Mouse (Mus musculus): ENCODE measurements at regions not wholly inside any gene's neighbourhood (a gene's known extent, or its start where the extent isn't known, plus 50 kb on each side); places are given as distances from the start of the nearest gene placed in this dataset.

DNA sequence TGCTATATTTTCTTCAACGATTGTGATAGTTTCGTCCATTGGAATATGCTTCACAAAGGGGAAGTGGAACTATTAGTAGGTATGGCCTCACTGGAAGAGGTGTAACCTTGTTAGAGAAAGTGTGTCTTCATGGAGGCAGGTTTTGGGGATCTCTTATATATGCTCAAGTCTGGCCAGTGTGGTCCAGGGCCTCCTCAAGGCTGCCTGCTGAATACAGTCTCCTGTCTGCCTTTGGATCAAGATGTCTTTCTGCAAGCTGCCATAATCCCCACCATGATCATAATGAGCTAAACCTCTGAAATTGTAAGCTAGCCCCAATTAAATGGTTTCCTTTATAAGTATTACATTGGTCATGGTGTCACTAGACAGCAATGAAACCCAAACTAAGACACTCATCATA, 384.3 kb downstream of the Btbd3 start:
- 89% methylated on average over 2 of the region's 2 CpGs for WGBS
- no peaks in the 10 kb centered on the region for H3K36me3 ChIP-seq (ENCODE audit: control insufficient read depth, insufficient read depth, low read length)
- ATAC-seq (ENCODE audit: insufficient read depth, low FRiP score, low TSS enrichment) = no peak

GRCm38 (mm10) chr2:138641335-138641734, 385.0 kb downstream of the Btbd3 start:
- no peaks in the 10 kb centered on the region for H3K36me3 ChIP-seq (ENCODE audit: control insufficient read depth, insufficient read depth, low read length)
- DNase-seq (ENCODE audit: low spot score) (no peak), ATAC-seq (ENCODE audit: insufficient read depth, low FRiP score, low TSS enrichment) (no peak)
- no peaks in the 10 kb centered on the region for H3K9me3 ChIP-seq (ENCODE audit: control insufficient read depth, low read length)
- H3K4me2 ChIP-seq (ENCODE audit: low read depth) = no peak overlapping the region
- 94% methylated on average over 1 of the region's 1 CpGs for WGBS
- H3K4me3 ChIP-seq (ENCODE audit: low read depth, low read length) = no peak overlapping the region
- H3K9ac ChIP-seq (ENCODE audit: low read length) = no peak overlapping the region
- H3K4me1 ChIP-seq (ENCODE audit: control insufficient read depth, insufficient read depth, low read length) = no peaks in the 10 kb centered on the region
- H3K27ac ChIP-seq (ENCODE audit: low read depth, low read length) = no peak overlapping the region
- H3K27me3 ChIP-seq (ENCODE audit: control insufficient read depth, insufficient read depth, low read length) = no peaks in the 10 kb centered on the region

More for the DNA sequence above, 384.3 kb downstream of the Btbd3 start:
- H3K9me3 ChIP-seq (ENCODE audit: control insufficient read depth, low read length) = no peaks in the 10 kb centered on the region
- H3K4me3 ChIP-seq (ENCODE audit: low read depth, low read length) = no peak overlapping the region
- no peak overlapping the region for H3K27ac ChIP-seq (ENCODE audit: low read depth, low read length)
- DNase-seq (ENCODE audit: low spot score) = no peak
- no peak overlapping the region for H3K4me2 ChIP-seq (ENCODE audit: low read depth)
- H3K27me3 ChIP-seq (ENCODE audit: control insufficient read depth, insufficient read depth, low read length) = no peaks in the 10 kb centered on the region
- H3K9ac ChIP-seq (ENCODE audit: low read length) = no peak overlapping the region
- no peaks in the 10 kb centered on the region for H3K4me1 ChIP-seq (ENCODE audit: control insufficient read depth, insufficient read depth, low read length)

DNA sequence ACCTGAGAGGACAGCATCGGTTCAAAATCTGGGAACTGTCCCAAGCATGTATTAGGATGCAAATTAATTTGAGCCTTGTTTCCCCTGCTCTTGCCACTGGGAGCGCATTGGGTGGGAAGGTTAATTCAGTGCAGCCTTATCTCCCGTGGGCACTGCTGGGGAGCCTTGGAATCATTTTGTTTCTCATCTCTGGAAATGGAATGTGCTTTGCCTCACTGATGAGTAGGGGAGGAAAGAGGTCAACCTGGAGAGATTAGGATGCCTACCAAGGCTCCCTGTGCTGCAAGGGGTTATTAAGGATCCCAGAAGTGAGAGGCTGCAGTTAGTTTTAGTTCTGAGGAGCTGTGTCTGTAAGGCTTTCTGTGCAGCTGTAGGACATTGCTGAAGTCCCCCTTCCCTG, 392.3 kb downstream of the Btbd3 start:
- no peak overlapping the region for H3K9ac ChIP-seq (ENCODE audit: low read length)
- 75% methylated on average over 3 of the region's 3 CpGs for WGBS
- H3K27me3 ChIP-seq (ENCODE audit: control insufficient read depth, insufficient read depth, low read length) = no peaks in the 10 kb centered on the region
- ATAC-seq (ENCODE audit: insufficient read depth, low FRiP score, low TSS enrichment) = no peak
- no peak overlapping the region for H3K4me2 ChIP-seq (ENCODE audit: low read depth)
- no peaks in the 10 kb centered on the region for H3K36me3 ChIP-seq (ENCODE audit: control insufficient read depth, insufficient read depth, low read length)
- DNase-seq (ENCODE audit: low spot score) = no peak
- no peaks in the 10 kb centered on the region for H3K9me3 ChIP-seq (ENCODE audit: control insufficient read depth, low read length)
- H3K4me1 ChIP-seq (ENCODE audit: control insufficient read depth, insufficient read depth, low read length) = no peaks in the 10 kb centered on the region
- H3K4me3 ChIP-seq (ENCODE audit: low read depth, low read length) = no peak overlapping the region
- no peak overlapping the region for H3K27ac ChIP-seq (ENCODE audit: low read depth, low read length)

- H3K9me3 ChIP-seq (ENCODE audit: control insufficient read depth, low read length) = no peaks in the 10 kb centered on the region
- H3K27me3 ChIP-seq (ENCODE audit: control insufficient read depth, insufficient read depth, low read length) = no peaks in the 10 kb centered on the region
- H3K9ac ChIP-seq (ENCODE audit: low read length) = no peak overlapping the region
- DNase-seq (ENCODE audit: low spot score) = no peak
- H3K4me3 ChIP-seq (ENCODE audit: low read depth, low read length) = no peak overlapping the region
- ATAC-seq (ENCODE audit: insufficient read depth, low FRiP score, low TSS enrichment) = no peak
- no peaks in the 10 kb centered on the region for H3K4me1 ChIP-seq (ENCODE audit: control insufficient read depth, insufficient read depth, low read length)
- H3K27ac ChIP-seq (ENCODE audit: low read depth, low read length) = no peak overlapping the region
- no peaks in the 10 kb centered on the region for H3K36me3 ChIP-seq (ENCODE audit: control insufficient read depth, insufficient read depth, low read length)
- no peak overlapping the region for H3K4me2 ChIP-seq (ENCODE audit: low read depth)
These were observed 403.0 kb downstream of the Btbd3 start for GRCm38 (mm10) chr2:138659376-138659775.

GRCm38 (mm10) chr2:138670307-138670706, 413.9 kb downstream of the Btbd3 start:
- Histone ChIP-seq H3K27ac (ENCODE audit: low read depth, low read length) (no peak overlapping the region), H3K4me2 (ENCODE audit: low read depth) (no peak overlapping the region), H3K9me3 (ENCODE audit: control insufficient read depth, low read length) (no peaks in the 10 kb centered on the region), H3K9ac (ENCODE audit: low read length) (no peak overlapping the region), H3K4me3 (ENCODE audit: low read depth, low read length) (no peak overlapping the region), H3K27me3 (ENCODE audit: control insufficient read depth, insufficient read depth, low read length) (no peaks in the 10 kb centered on the region), H3K4me1 (ENCODE audit: control insufficient read depth, insufficient read depth, low read length) (no peaks in the 10 kb centered on the region), H3K36me3 (ENCODE audit: control insufficient read depth, insufficient read depth, low read length) (no peaks in the 10 kb centered on the region)
- ATAC-seq (ENCODE audit: insufficient read depth, low FRiP score, low TSS enrichment) = no peak
- DNase-seq (ENCODE audit: low spot score) = no peak

DNA sequence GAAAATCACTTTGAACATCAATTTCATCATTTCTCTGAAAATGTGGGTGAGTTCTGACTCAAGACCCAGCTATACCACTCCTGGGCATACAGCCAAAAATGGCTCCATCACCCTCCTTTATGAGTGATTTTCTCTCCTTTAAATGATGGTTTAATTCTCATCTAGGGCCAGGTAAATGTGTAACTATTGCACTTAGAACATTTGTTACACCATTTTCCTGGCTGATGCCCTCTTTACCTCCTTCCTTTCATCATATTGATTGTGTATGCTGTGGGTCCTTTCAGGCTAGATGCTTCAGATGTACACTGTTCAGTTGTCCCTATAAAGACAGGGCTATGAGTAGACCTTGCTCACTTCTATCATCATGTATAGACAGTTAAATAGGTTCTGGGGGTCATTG, 418.4 kb downstream of the Btbd3 start:
- Histone ChIP-seq H3K4me2 (ENCODE audit: low read depth) (no peak overlapping the region), H3K36me3 (ENCODE audit: control insufficient read depth, insufficient read depth, low read length) (no peaks in the 10 kb centered on the region), H3K27ac (ENCODE audit: low read depth, low read length) (no peak overlapping the region), H3K27me3 (ENCODE audit: control insufficient read depth, insufficient read depth, low read length) (no peaks in the 10 kb centered on the region), H3K9ac (ENCODE audit: low read length) (no peak overlapping the region), H3K4me3 (ENCODE audit: low read depth, low read length) (no peak overlapping the region), H3K9me3 (ENCODE audit: control insufficient read depth, low read length) (no peaks in the 10 kb centered on the region), H3K4me1 (ENCODE audit: control insufficient read depth, insufficient read depth, low read length) (no peaks in the 10 kb centered on the region)
- ATAC-seq (ENCODE audit: insufficient read depth, low FRiP score, low TSS enrichment) (no peak), DNase-seq (ENCODE audit: low spot score) (no peak)

DNA sequence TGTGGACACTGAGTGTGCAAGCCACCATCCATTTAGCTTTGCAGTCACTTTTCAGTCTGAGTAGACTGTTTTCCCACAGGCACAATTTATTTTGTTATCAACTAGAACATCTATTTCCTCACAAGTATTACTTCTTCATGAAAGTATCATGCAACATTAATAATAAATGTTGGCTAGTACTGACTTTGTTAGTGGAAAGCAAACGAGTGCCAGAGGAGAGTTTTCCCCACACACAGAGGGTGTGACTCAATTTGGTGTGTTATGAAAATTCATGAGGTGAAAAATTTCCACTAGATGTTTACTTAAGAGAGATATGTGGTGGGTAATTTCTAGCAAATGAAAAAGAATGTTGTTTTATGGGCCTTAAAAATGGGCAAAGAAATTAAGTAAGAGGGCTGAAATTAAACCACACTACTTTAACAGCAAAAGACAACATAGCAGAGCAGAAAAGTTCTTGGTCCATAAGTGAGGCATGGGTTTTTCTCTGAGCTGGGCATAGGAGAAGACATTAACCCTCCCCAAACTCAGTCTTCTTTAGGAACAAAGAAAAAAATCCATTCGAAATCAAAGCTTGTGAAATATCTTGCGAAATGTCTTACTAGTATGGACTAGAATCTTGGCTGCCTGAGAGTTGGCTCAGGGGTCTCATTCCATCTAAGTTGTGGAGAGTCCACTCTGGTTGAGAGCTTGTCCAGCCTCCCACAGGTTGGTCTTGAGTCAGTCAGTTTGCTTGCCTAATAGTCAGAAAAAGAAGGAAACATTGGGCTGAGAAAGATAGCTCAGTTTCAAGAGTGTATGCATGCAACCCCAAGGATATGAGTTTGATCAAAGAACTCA, 419.1 kb downstream of the Btbd3 start:
- H3K9ac ChIP-seq (ENCODE audit: low read length) = no peak overlapping the region
- no peaks in the 10 kb centered on the region for H3K36me3 ChIP-seq (ENCODE audit: control insufficient read depth, insufficient read depth, low read length)
- no peaks in the 10 kb centered on the region for H3K4me1 ChIP-seq (ENCODE audit: control insufficient read depth, insufficient read depth, low read length)
- 78% methylated on average over 3 of the region's 3 CpGs for WGBS
- ATAC-seq (ENCODE audit: insufficient read depth, low FRiP score, low TSS enrichment) = no peak
- no peaks in the 10 kb centered on the region for H3K27me3 ChIP-seq (ENCODE audit: control insufficient read depth, insufficient read depth, low read length)
- no peak overlapping the region for H3K27ac ChIP-seq (ENCODE audit: low read depth, low read length)
- H3K4me2 ChIP-seq (ENCODE audit: low read depth) = no peak overlapping the region
- DNase-seq (ENCODE audit: low spot score) = no peak
- no peaks in the 10 kb centered on the region for H3K9me3 ChIP-seq (ENCODE audit: control insufficient read depth, low read length)
- H3K4me3 ChIP-seq (ENCODE audit: low read depth, low read length) = no peak overlapping the region

GRCm38 (mm10) chr2:138688140-138688871, 431.9 kb downstream of the Btbd3 start:
- DNase-seq (ENCODE audit: low spot score) = no peak
- Histone ChIP-seq H3K4me2 (ENCODE audit: low read depth) (no peak overlapping the region), H3K27me3 (ENCODE audit: control insufficient read depth, insufficient read depth, low read length) (no peaks in the 10 kb centered on the region), H3K27ac (ENCODE audit: low read depth, low read length) (no peak overlapping the region), H3K4me1 (ENCODE audit: control insufficient read depth, insufficient read depth, low read length) (no peaks in the 10 kb centered on the region), H3K4me3 (ENCODE audit: low read depth, low read length) (no peak overlapping the region), H3K9ac (ENCODE audit: low read length) (no peak overlapping the region), H3K9me3 (ENCODE audit: control insufficient read depth, low read length) (no peaks in the 10 kb centered on the region), H3K36me3 (ENCODE audit: control insufficient read depth, insufficient read depth, low read length) (no peaks in the 10 kb centered on the region)
- ATAC-seq (ENCODE audit: insufficient read depth, low FRiP score, low TSS enrichment) = no peak

DNA sequence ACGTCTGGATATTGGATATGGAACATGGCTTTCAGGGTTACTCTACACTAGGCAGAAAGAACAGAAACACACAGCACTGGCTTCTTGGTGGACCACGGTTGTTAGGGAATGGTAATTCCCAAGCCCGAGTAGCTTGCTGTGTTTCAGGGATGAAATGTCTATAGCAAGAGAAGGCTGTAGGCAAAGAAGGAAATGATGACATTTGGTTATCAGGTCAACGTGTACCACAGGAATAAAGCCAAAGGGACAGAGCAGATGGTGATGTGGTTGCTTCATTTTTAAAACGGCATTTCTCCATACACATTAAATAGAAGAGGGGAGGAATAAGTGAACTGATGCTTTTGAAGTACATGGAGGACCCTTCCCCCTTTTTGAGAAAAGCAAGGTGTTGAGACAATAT, 433.1 kb downstream of the Btbd3 start:
- no peaks in the 10 kb centered on the region for H3K9me3 ChIP-seq (ENCODE audit: control insufficient read depth, low read length)
- no peaks in the 10 kb centered on the region for H3K27me3 ChIP-seq (ENCODE audit: control insufficient read depth, insufficient read depth, low read length)
- H3K4me1 ChIP-seq (ENCODE audit: control insufficient read depth, insufficient read depth, low read length) = no peaks in the 10 kb centered on the region
- H3K4me2 ChIP-seq (ENCODE audit: low read depth) = no peak overlapping the region
- ATAC-seq (ENCODE audit: insufficient read depth, low FRiP score, low TSS enrichment) = no peak
- H3K27ac ChIP-seq (ENCODE audit: low read depth, low read length) = no peak overlapping the region
- no peaks in the 10 kb centered on the region for H3K36me3 ChIP-seq (ENCODE audit: control insufficient read depth, insufficient read depth, low read length)
- no peak for DNase-seq (ENCODE audit: low spot score)
- no peak overlapping the region for H3K4me3 ChIP-seq (ENCODE audit: low read depth, low read length)
- 89% methylated on average over 5 of the region's 5 CpGs for WGBS
- no peak overlapping the region for H3K9ac ChIP-seq (ENCODE audit: low read length)

Measured in neural tube, embryonic 11.5 days (tissue).